Mouse (Mus musculus): ENCODE results near the gene Pmepa1. TPM values are rescaled to one million over a fixed set of nuclear protein-coding genes. Genes with fewer than 3 reads are reported as not detected.

The Pmepa1 gene
- 7.3 and 7.5 TPM in 2 replicates for polyA plus RNA-seq (2015; fragmentation: Nextera tagmentation; extraction: Ambion mirVana)

DNA sequence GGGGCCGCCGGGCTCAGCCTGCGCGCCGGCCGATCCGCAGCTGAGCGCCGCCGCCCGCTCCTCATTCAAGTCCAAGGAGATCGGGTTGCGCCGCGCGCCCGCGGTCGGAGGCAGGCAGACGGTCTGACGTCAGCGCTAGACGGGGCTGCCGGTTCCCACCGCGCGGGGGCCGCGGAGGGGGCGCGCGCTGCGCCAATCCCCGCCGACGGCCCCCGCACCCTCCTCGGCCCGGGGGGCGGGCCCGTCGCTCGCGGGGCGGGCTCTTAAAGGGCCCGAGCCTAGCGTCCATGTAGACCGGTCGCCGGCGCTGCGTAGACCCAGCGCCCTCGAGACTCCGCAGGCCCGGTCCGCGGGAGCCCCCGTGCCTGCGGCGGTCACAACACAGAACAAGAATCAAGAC lies at the start of gene Pmepa1:
Pmepa1 (minus strand) TSS at position 125 of the 400 bp plus-strand sequence.
- Histone ChIP-seq H3K9ac (peak within 1 kb of the TSS; percentile 97), H3K36me3 (no peaks in the 10 kb centered on the region), H3K4me2 (peak within 1 kb of the TSS; percentile 79), H3K27me3 (replicated peaks) (no peaks in the 10 kb centered on the region), H3K4me1 (peaks cover 34% of the 10 kb centered on the region), H3K4me3 (replicated peaks) (peak within 1 kb of the TSS; percentile 94), H3K27ac (peak within 1 kb of the TSS; percentile 84), H3K9me3 (no peaks in the 10 kb centered on the region)
- peak; percentile 90 for ATAC-seq (ENCODE audit: insufficient read depth, low FRiP score, low read depth)
- WGBS = under 1% methylated on average over 35 of the region's 61 CpGs

GRCm38 (mm10) chr2:173321754-173322153 lies 45.4 kb upstream of the Pmepa1 start:
- H3K27me3 ChIP-seq (replicated peaks) = no peaks in the 10 kb centered on the region
- no peak overlapping the region for H3K27ac ChIP-seq
- 85% methylated on average over 6 of the region's 6 CpGs for WGBS
- no peaks in the 10 kb centered on the region for H3K36me3 ChIP-seq
- H3K4me3 ChIP-seq (replicated peaks) = no peak overlapping the region
- H3K9ac ChIP-seq = no peak overlapping the region
- ATAC-seq (ENCODE audit: insufficient read depth, low FRiP score, low read depth) = no peak
- no peak overlapping the region for H3K4me2 ChIP-seq
- H3K9me3 ChIP-seq = no peaks in the 10 kb centered on the region
- H3K4me1 ChIP-seq = no peaks in the 10 kb centered on the region

DNA sequence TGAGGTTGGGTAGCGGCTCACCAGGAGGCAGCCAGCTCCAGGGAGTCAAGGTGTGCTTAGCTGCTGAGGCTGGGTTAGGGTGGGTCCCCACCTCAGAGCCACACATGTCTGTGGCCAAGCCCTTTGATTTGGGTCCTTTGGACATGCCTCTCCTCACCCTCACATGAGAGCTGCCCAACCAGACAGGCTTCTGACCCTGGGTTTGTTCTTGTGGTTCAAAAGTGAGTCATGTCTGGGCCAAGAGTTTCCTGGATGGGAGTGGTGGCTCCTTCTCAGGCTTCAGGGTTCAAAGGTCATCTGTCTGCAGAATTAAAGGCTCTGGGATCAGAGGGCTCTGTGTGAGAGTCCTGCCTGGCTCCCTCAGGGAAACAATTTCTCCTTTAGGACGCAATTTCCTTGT lies 44.9 kb upstream of the Pmepa1 start:
- H3K4me1 ChIP-seq = no peaks in the 10 kb centered on the region
- peak; percentile 50 for ATAC-seq (ENCODE audit: insufficient read depth, low FRiP score, low read depth)
- WGBS = 84% methylated on average over 2 of the region's 2 CpGs

DNA sequence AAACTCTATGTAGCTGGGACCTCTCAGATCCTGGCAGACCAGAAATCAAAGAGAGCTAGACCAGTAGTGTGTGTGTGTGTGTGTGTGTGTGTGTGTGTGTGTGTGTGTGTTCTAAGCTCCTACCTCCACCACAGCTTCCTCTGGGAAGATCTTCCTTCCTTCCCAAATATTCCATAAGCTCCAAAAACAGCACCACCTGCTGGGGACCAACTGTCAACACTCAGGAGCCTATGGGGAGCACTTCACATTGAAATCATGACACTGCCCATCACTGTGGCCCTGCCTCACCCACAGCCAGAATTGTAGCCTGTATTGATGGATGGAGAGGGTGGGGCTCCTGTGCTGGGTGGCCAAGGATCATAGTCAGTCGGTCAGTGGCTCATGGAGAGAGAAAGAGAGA lies 38.0 kb upstream of the Pmepa1 start:
- H3K9ac ChIP-seq = no peak overlapping the region
- no peaks in the 10 kb centered on the region for H3K4me1 ChIP-seq
- no peak overlapping the region for H3K27ac ChIP-seq
- no peaks in the 10 kb centered on the region for H3K27me3 ChIP-seq (replicated peaks)
- no peaks in the 10 kb centered on the region for H3K36me3 ChIP-seq
- no CpG with 5 or more reads among the region's 1 CpGs for WGBS
- no peaks in the 10 kb centered on the region for H3K9me3 ChIP-seq
- ATAC-seq (ENCODE audit: insufficient read depth, low FRiP score, low read depth) = no peak
- no peak overlapping the region for H3K4me3 ChIP-seq (replicated peaks)
- no peak overlapping the region for H3K4me2 ChIP-seq

More for the DNA sequence above, 44.9 kb upstream of the Pmepa1 start:
- H3K9ac ChIP-seq = no peak overlapping the region
- no peak overlapping the region for H3K4me2 ChIP-seq
- H3K4me3 ChIP-seq (replicated peaks) = no peak overlapping the region
- H3K36me3 ChIP-seq = no peaks in the 10 kb centered on the region
- H3K27ac ChIP-seq = no peak overlapping the region
- no peaks in the 10 kb centered on the region for H3K9me3 ChIP-seq
- H3K27me3 ChIP-seq (replicated peaks) = no peaks in the 10 kb centered on the region

- H3K9me3 ChIP-seq = no peaks in the 10 kb centered on the region
- no peak for ATAC-seq (ENCODE audit: insufficient read depth, low FRiP score, low read depth)
- WGBS = 87% methylated on average over 10 of the region's 10 CpGs
Measured at GRCm38 (mm10) chr2:173308486-173308885, 32.2 kb upstream of the Pmepa1 start.

DNA sequence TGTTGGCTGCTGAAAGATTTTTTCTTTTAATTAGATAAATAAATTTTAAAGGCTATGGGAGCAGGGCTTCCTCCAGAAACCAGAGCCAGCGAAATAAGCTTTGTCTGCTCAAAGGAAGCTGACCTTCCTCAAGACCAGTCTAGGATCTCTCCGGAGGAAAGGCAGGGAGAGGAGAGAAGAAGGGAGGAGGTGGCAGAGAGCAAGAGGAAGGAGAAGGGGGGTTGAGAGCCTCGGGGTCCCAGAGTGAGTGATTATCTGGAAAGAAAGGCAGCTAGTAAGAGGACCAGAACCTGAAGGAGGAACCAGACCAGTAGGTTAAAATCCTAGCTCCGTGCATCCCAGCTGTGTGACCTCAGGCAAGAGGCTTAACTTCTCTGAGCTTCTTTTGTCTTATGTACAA lies 31.7 kb upstream of the Pmepa1 start:
- no peak overlapping the region for H3K4me3 ChIP-seq (replicated peaks)
- 18% methylated on average over 4 of the region's 4 CpGs for WGBS
- no peaks in the 10 kb centered on the region for H3K9me3 ChIP-seq
- no peak overlapping the region for H3K9ac ChIP-seq
- H3K27me3 ChIP-seq (replicated peaks) = no peaks in the 10 kb centered on the region
- H3K4me2 ChIP-seq = peak overlapping the region; percentile 49; the same call in 1 of the 2 replicates
- H3K36me3 ChIP-seq = no peaks in the 10 kb centered on the region
- no peak overlapping the region for H3K27ac ChIP-seq
- H3K4me1 ChIP-seq = peaks cover 18% of the 10 kb centered on the region; the same call in 1 of the 2 replicates
- no peak for ATAC-seq (ENCODE audit: insufficient read depth, low FRiP score, low read depth)

More at GRCm38 (mm10) chr2:173308486-173308885, 32.2 kb upstream of the Pmepa1 start:
- no peaks in the 10 kb centered on the region for H3K36me3 ChIP-seq
- H3K9ac ChIP-seq = no peak overlapping the region
- H3K4me3 ChIP-seq (replicated peaks) = no peak overlapping the region
- no peak overlapping the region for H3K27ac ChIP-seq
- H3K27me3 ChIP-seq (replicated peaks) = no peaks in the 10 kb centered on the region
- no peak overlapping the region for H3K4me2 ChIP-seq
- H3K4me1 ChIP-seq = peaks cover 18% of the 10 kb centered on the region; the same call in 1 of the 2 replicates

- Histone ChIP-seq H3K27ac (no peak overlapping the region), H3K4me3 (replicated peaks) (no peak overlapping the region), H3K9ac (no peak overlapping the region), H3K4me2 (peak overlapping the region; percentile 49), H3K36me3 (no peaks in the 10 kb centered on the region), H3K27me3 (replicated peaks) (no peaks in the 10 kb centered on the region), H3K9me3 (no peaks in the 10 kb centered on the region), H3K4me1 (peaks cover 18% of the 10 kb centered on the region; the same call in 1 of the 2 replicates)
- 4% methylated on average over 15 of the region's 18 CpGs for WGBS
- ATAC-seq (ENCODE audit: insufficient read depth, low FRiP score, low read depth) = peak; percentile 19; the same call in 1 of the 2 replicates
Measured at GRCm38 (mm10) chr2:173307561-173307960, 31.2 kb upstream of the Pmepa1 start.

DNA sequence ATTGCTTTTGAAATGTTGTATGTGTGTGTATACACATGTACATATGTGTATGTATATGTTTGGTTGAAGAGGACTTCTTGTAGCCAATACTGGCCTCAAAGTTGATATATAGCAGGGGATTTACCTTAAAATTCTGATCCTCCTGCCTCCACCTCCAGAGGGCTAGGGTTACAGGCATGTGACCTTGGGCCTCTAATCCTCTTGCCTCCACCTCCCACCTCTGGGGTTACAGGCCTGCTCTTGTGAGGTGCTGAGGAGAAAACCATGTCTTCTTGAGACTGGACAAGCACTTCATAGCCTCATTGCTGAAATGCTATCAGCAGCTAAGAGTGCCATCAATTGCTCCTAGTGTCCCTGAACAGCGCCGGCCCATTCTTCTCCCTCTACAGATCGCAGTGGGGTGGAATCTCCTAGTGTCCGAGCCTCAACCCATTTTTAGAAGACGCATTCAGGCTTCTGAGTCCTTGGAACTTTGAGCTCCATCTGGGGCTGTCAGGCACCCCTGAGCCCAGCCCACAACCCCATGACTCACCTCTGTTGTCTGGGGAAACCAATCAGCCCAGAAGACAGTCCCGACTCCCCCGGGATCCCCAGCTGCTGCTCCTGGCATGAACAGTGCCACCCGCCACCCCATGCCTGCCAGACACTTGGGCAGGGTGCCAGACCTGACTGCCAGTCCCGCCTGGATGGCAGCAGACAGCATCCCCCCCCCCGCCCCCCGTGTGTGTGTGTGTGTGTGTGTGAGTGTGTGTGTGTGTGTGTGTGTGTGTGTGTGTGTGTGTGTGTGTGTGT lies 30.6 kb upstream of the Pmepa1 start:
- Histone ChIP-seq H3K9ac (no peak overlapping the region), H3K4me3 (replicated peaks) (no peak overlapping the region), H3K27me3 (replicated peaks) (no peaks in the 10 kb centered on the region), H3K27ac (no peak overlapping the region), H3K9me3 (no peaks in the 10 kb centered on the region), H3K4me1 (peaks cover 18% of the 10 kb centered on the region; the same call in 1 of the 2 replicates), H3K36me3 (no peaks in the 10 kb centered on the region), H3K4me2 (peak overlapping the region; percentile 49; the same call in 1 of the 2 replicates)
- WGBS = 34% methylated on average over 9 of the region's 11 CpGs
- no peak for ATAC-seq (ENCODE audit: insufficient read depth, low FRiP score, low read depth)

- Histone ChIP-seq H3K9ac (no peak overlapping the region), H3K4me3 (replicated peaks) (no peak overlapping the region), H3K4me2 (no peak overlapping the region), H3K36me3 (no peaks in the 10 kb centered on the region), H3K27ac (no peak overlapping the region), H3K9me3 (no peaks in the 10 kb centered on the region), H3K4me1 (peaks cover 18% of the 10 kb centered on the region; the same call in 1 of the 2 replicates), H3K27me3 (replicated peaks) (no peaks in the 10 kb centered on the region)
- ATAC-seq (ENCODE audit: insufficient read depth, low FRiP score, low read depth) = no peak
- 26% methylated on average over 12 of the region's 12 CpGs for WGBS
Measured at GRCm38 (mm10) chr2:173305011-173305410, 28.7 kb upstream of the Pmepa1 start.

DNA sequence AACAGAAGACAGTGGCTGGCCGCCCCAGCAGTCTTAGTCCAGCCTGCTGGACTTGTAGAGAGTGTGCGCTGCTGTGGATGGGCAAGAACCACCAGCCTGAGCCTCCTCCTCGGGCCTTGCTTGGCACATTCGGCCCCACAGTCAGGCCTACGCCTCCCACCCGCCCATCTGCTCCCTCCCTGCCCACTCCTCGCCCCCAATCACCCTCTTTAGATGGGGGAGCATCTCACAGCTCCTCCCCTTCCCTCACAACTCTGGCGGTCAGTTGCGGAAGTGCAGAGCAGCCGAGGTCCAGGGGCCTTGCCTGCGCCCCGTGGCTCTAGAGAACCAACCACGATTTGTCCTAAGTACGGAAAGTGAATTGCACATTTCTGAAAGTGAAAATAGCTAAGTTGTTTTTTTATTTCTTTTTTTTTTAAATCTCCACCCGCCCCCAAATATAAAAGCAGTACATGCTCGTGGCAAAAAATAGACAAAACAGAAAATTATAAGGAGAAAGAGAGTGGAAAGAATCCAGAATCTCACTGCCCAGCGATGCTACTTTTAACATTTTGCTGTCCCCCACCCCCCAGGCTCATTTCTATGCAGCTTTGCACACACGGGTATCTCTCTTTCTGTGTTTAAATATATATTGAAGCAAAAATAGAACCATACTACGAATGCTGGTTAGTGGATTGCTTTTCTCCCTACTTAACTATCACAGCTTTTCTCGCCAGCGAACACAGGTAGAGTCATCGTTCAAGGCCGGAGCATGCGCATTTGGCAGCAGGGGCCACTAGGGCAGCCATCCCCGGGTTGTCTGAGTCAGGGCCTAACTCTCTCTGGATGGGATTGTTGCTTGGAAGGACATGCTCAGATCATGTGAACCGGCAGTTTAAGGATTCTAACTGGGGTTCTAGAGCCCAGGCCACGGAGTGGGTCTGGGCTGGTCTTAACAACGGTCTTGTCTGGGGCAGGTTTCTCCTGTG lies 24.6 kb upstream of the Pmepa1 start:
- no peak overlapping the region for H3K9ac ChIP-seq
- H3K36me3 ChIP-seq = no peaks in the 10 kb centered on the region
- WGBS = 71% methylated on average over 28 of the region's 28 CpGs
- H3K27me3 ChIP-seq (replicated peaks) = no peaks in the 10 kb centered on the region
- no peaks in the 10 kb centered on the region for H3K9me3 ChIP-seq
- 0 out of 2 replicates have a peak, but pooled peaks cover 4% of the 10 kb centered on the region for H3K4me1 ChIP-seq
- no peak overlapping the region for H3K4me2 ChIP-seq
- H3K4me3 ChIP-seq (replicated peaks) = no peak overlapping the region
- no peak overlapping the region for H3K27ac ChIP-seq
- ATAC-seq (ENCODE audit: insufficient read depth, low FRiP score, low read depth) = no peak

GRCm38 (mm10) chr2:173296408-173296807 lies 20.1 kb upstream of the Pmepa1 start:
- 78% methylated on average over 9 of the region's 9 CpGs for WGBS
- Histone ChIP-seq H3K4me1 (no peaks in the 10 kb centered on the region), H3K4me3 (replicated peaks) (no peak overlapping the region), H3K36me3 (no peaks in the 10 kb centered on the region), H3K27me3 (replicated peaks) (no peaks in the 10 kb centered on the region), H3K4me2 (no peak overlapping the region), H3K27ac (no peak overlapping the region), H3K9me3 (no peaks in the 10 kb centered on the region), H3K9ac (no peak overlapping the region)
- no peak for ATAC-seq (ENCODE audit: insufficient read depth, low FRiP score, low read depth)

Measured in stomach, embryonic 15.5 days (tissue).